Mouse (Mus musculus) Patski (cell line): Measurements from ENCODE around the gene Gm28048. TPM values are rescaled to one million over a fixed set of nuclear protein-coding genes. Genes with fewer than 3 reads are reported as not detected.

Experiments
- ATAC-seq: fragments of 100-300 bp; one replicate; pipeline ENCODE4 v1.8.0; 2021
- CTCF ChIA-PET: fragments of 350-600 bp; sonication (Branson Sonifier 250); formaldehyde crosslinking; loops from one replicate; lab custom pipeline; 2022; ENCODE audit warnings: inconsistent platforms; lab: Charles Lee
- POLR2A ChIA-PET: fragments of 350-600 bp; sonication (Branson Sonifier 250); formaldehyde crosslinking; loops from one replicate; lab custom pipeline; 2022; ENCODE audit warnings: antibody characterized with exemption, inconsistent platforms; lab: Charles Lee
- DNase-seq: peaks from one replicate; pipeline ENCODE4 v3.0.0-alpha.2; 2011; ENCODE audit warnings: low read depth, low spot score
- H3K27me3 ChIP-seq: fragments of 371-371 bp; one replicate; pipeline ENCODE4 v1.5.1; 2021
- CTCF ChIP-seq: fragments of 100-300 bp; IDR thresholded peaks from one replicate; pipeline ENCODE4 v1.5.1; 2021
- in situ Hi-C: fragments of 300-500 bp; cut with MboI; formaldehyde crosslinking; loops from 3 replicates; pipeline ENCODE4 v1.11.1; 2018; ENCODE audit warnings: low pct_unique_long_range_greater_than_20kb, mixed read lengths
- polyA plus RNA-seq: library from polyadenylated mRNA; unstranded; gene quantifications from one replicate; pipeline ENCODE4 v1.2.3, GENCODE M21; 2021

Gene Gm28048
- polyA plus RNA-seq, 1 experiment from 2014 or later = 14.7 TPM

- ATAC-seq = no peak
- no peak for TF ChIP-seq CTCF
- POLR2A ChIA-PET = interaction anchor here (1.4 to 1.6 kb wide), 2 partner anchors 11 to 19 kb away, joined by 3 to 5 read pairs; no protein-coding TSS in a partner anchor
- no peak for DNase-seq
- no peaks in the 10 kb centered on the region for H3K27me3 ChIP-seq
- in situ Hi-C loops = no loop called here
- CTCF ChIA-PET = no interaction called here
These were observed 160.6 kb downstream of the Gm28048 start for GRCm38 (mm10) chr11:22821243-22821642.

GRCm38 (mm10) chr11:22818371-22818770 is 163.5 kb downstream of the Gm28048 start:
- ATAC-seq (no peak), DNase-seq (no peak)
- no peak for TF ChIP-seq CTCF
- H3K27me3 ChIP-seq = no peaks in the 10 kb centered on the region
- in situ Hi-C loops = no loop called here
- POLR2A ChIA-PET = no interaction called here
- CTCF ChIA-PET = interaction anchor here (1.7 kb wide), 1 partner anchor 9 kb away, joined by 5 read pairs; no protein-coding TSS in a partner anchor

GRCm38 (mm10) chr11:22815877-22816276 is 166.0 kb downstream of the Gm28048 start:
- H3K27me3 ChIP-seq = no peaks in the 10 kb centered on the region
- no peak for DNase-seq
- TF ChIP-seq CTCF = no peak
- no peak for ATAC-seq
- POLR2A ChIA-PET = no interaction called here
- in situ Hi-C loops = no loop called here
- CTCF ChIA-PET = no interaction called here

GRCm38 (mm10) chr11:22815143-22815542 is 166.7 kb downstream of the Gm28048 start:
- POLR2A ChIA-PET = interaction anchor here (0.6 kb wide), 1 partner anchor 74 kb away, joined by 3 read pairs; no protein-coding TSS in a partner anchor
- TF ChIP-seq CTCF = no peak
- DNase-seq (no peak), ATAC-seq (no peak)
- H3K27me3 ChIP-seq = no peaks in the 10 kb centered on the region
- CTCF ChIA-PET = no interaction called here
- in situ Hi-C loops = no loop called here

GRCm38 (mm10) chr11:22813921-22814704 is 167.8 kb downstream of the Gm28048 start:
- ATAC-seq (no peak), DNase-seq (no peak)
- POLR2A ChIA-PET = interaction anchor here (0.5 kb wide), 1 partner anchor 27 kb away, joined by 3 read pairs; no protein-coding TSS in a partner anchor

GRCm38 (mm10) chr11:22813427-22813826 is 168.5 kb downstream of the Gm28048 start:
- in situ Hi-C loops = no loop called here
- ChIA-PET POLR2A (interaction anchor here (0.5 kb wide), 1 partner anchor 28 kb away, joined by 3 read pairs; no protein-coding TSS in a partner anchor), CTCF (no interaction called here)

More at GRCm38 (mm10) chr11:22813921-22814704, 167.8 kb downstream of the Gm28048 start:
- in situ Hi-C loops = no loop called here
- no peak for TF ChIP-seq CTCF
- CTCF ChIA-PET = no interaction called here
- H3K27me3 ChIP-seq = no peaks in the 10 kb centered on the region

GRCm38 (mm10) chr11:22811413-22811812 is 170.5 kb downstream of the Gm28048 start:
- H3K27me3 ChIP-seq = no peaks in the 10 kb centered on the region
- in situ Hi-C loops = no loop called here
- DNase-seq (no peak), ATAC-seq (peak; percentile 92)
- CTCF ChIA-PET = interaction anchor here (1.4 kb wide), 1 partner anchor 46 kb away, joined by 3 read pairs; no protein-coding TSS in a partner anchor
- no peak for TF ChIP-seq CTCF
- POLR2A ChIA-PET = interaction anchor here (1.4 kb wide), 1 partner anchor 8 kb away, joined by 3 read pairs; no protein-coding TSS in a partner anchor

More at GRCm38 (mm10) chr11:22813427-22813826, 168.5 kb downstream of the Gm28048 start:
- no peak for TF ChIP-seq CTCF
- H3K27me3 ChIP-seq = no peaks in the 10 kb centered on the region
- DNase-seq (no peak), ATAC-seq (no peak)

GRCm38 (mm10) chr11:22809465-22810096 is 172.3 kb downstream of the Gm28048 start:
- H3K27me3 ChIP-seq = no peaks in the 10 kb centered on the region
- no peak for DNase-seq
- POLR2A ChIA-PET = no interaction called here
- TF ChIP-seq CTCF = no peak
- no peak for ATAC-seq
- in situ Hi-C loops = no loop called here
- CTCF ChIA-PET = interaction anchor here (0.7 to 1.2 kb wide), 4 partner anchors 9 to 31 kb away, joined by 3 to 5 read pairs (median 3); no protein-coding TSS in a partner anchor

GRCm38 (mm10) chr11:22808040-22808439 is 173.8 kb downstream of the Gm28048 start:
- TF ChIP-seq CTCF = no peak
- DNase-seq = no peak
- ChIA-PET CTCF (interaction anchor here (1.2 to 1.5 kb wide), 2 partner anchors 16 to 18 kb away, joined by 3 read pairs; no protein-coding TSS in a partner anchor), POLR2A (no interaction called here)
- no peak for ATAC-seq
- no peaks in the 10 kb centered on the region for H3K27me3 ChIP-seq
- in situ Hi-C loops = no loop called here

- in situ Hi-C loops = no loop called here
- CTCF ChIA-PET = no interaction called here
- POLR2A ChIA-PET = no interaction called here
- DNase-seq (no peak), ATAC-seq (no peak)
- no peak for TF ChIP-seq CTCF
- no peaks in the 10 kb centered on the region for H3K27me3 ChIP-seq
These were observed 176.7 kb downstream of the Gm28048 start for GRCm38 (mm10) chr11:22805171-22805570.
